Mouse (Mus musculus): Measurements from ENCODE around the gene Hoxd9. TPM values are rescaled to one million over a fixed set of nuclear protein-coding genes. Genes with fewer than 3 reads are reported as not detected.
A peak's percentile ranks its signal among the peaks of the same experiment; 100 is the strongest.

The Hoxd9 gene
- polyA plus RNA-seq, 1 experiment from 2014 or later: 5.9 TPM

- no peak overlapping the region for H3K9ac ChIP-seq
- 19% methylated on average over 5 of the region's 5 CpGs for WGBS
- no peaks in the 10 kb centered on the region for H3K36me3 ChIP-seq
- no peak overlapping the region for H3K27ac ChIP-seq
- 0 out of 2 replicates have a peak overlapping the region, but pooled peaks have one; percentile 1 for H3K4me2 ChIP-seq (replicated peaks)
- H3K9me3 ChIP-seq: no peaks in the 10 kb centered on the region
- peaks cover 14% of the 10 kb centered on the region for H3K4me1 ChIP-seq (replicated peaks)
- H3K27me3 ChIP-seq (replicated peaks): peaks cover 90% of the 10 kb centered on the region
- no peak for ATAC-seq
- H3K4me3 ChIP-seq (replicated peaks): no peak overlapping the region
Measured at GRCm38 (mm10) chr2:74671847-74672246, 25.7 kb upstream of the Hoxd9 start.

DNA sequence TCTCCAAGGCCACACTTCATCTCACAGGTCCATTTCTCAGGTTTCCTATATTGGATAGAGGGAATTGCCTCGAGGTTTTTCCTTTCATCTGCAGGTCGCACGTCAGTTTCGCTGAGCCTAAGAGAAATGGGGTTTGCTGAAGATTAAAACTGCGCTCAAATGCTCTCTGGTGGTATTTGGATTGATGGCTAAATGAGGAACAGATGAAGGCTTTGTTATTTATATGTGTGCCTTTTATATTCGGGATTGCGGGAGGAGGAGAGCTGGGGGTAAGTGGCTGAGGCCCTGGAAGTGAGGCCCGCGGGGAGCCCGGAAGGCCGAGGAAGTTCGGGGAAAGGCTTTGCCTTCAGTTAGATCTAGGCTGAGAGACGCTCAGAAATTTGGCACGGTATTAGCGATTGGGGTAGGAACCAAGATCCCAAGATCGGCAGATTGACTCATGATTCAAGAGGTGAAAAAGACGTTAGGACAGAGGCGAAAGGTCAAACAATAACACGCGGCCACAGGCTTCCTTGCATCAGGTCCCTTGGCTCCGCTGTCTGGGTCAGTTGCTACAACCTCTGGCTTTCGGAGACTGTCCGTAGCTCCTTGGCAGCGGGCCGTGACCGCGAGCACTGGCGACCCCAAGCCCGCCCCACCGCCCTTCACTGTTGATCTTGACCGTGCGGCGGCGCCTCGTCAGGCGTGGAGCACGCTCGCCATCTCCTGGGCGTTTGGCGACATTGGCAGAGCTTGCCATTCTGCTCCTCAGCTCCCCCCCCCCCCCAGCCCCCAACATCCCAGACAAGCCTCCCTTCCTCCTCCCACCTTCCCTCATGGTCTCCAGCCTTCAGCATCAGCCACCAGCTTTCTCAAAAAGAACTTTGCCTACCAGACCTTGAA is 24.8 kb upstream of the Hoxd9 start:
- peak overlapping the region; percentile 28 for H3K4me3 ChIP-seq (replicated peaks)
- no peaks in the 10 kb centered on the region for H3K9me3 ChIP-seq
- H3K9ac ChIP-seq: no peak overlapping the region
- peak overlapping the region; percentile 64 for H3K4me2 ChIP-seq (replicated peaks)
- peak; percentile 54 for ATAC-seq
- peaks cover 14% of the 10 kb centered on the region for H3K4me1 ChIP-seq (replicated peaks)
- peaks cover 91% of the 10 kb centered on the region for H3K27me3 ChIP-seq (replicated peaks)
- no peak overlapping the region for H3K27ac ChIP-seq
- no peaks in the 10 kb centered on the region for H3K36me3 ChIP-seq
- WGBS: 5% methylated on average over 40 of the region's 40 CpGs

- ATAC-seq: no peak
- Histone ChIP-seq H3K4me2 (replicated peaks) (no peak overlapping the region), H3K36me3 (no peaks in the 10 kb centered on the region), H3K4me3 (replicated peaks) (no peak overlapping the region), H3K27ac (no peak overlapping the region), H3K9me3 (no peaks in the 10 kb centered on the region), H3K4me1 (replicated peaks) (peaks cover 4% of the 10 kb centered on the region), H3K9ac (no peak overlapping the region), H3K27me3 (replicated peaks) (peaks cover 90% of the 10 kb centered on the region)
- whole genome bisulfite sequencing: 5% methylated on average over 24 of the region's 24 CpGs
Measured at GRCm38 (mm10) chr2:74673835-74674425, 23.6 kb upstream of the Hoxd9 start.

- no peak within 1 kb of the TSS for H3K4me3 ChIP-seq (replicated peaks)
- WGBS: 5% methylated on average over 47 of the region's 47 CpGs
- no peak within 1 kb of the TSS for H3K27ac ChIP-seq
- ATAC-seq: no peak
- no peaks in the 10 kb centered on the region for H3K36me3 ChIP-seq
- H3K4me2 ChIP-seq (replicated peaks): no peak within 1 kb of the TSS
- no peaks in the 10 kb centered on the region for H3K9me3 ChIP-seq
- H3K9ac ChIP-seq: no peak within 1 kb of the TSS
- H3K4me1 ChIP-seq (replicated peaks): peaks cover 6% of the 10 kb centered on the region
- peaks cover 93% of the 10 kb centered on the region for H3K27me3 ChIP-seq (replicated peaks)
Measured at GRCm38 (mm10) chr2:74674881-74675665, 22.5 kb upstream of the Hoxd9 start, which contains the start of gene Hoxd12. Gene Hoxd12 (plus strand): TSS chr2:74675013.

DNA sequence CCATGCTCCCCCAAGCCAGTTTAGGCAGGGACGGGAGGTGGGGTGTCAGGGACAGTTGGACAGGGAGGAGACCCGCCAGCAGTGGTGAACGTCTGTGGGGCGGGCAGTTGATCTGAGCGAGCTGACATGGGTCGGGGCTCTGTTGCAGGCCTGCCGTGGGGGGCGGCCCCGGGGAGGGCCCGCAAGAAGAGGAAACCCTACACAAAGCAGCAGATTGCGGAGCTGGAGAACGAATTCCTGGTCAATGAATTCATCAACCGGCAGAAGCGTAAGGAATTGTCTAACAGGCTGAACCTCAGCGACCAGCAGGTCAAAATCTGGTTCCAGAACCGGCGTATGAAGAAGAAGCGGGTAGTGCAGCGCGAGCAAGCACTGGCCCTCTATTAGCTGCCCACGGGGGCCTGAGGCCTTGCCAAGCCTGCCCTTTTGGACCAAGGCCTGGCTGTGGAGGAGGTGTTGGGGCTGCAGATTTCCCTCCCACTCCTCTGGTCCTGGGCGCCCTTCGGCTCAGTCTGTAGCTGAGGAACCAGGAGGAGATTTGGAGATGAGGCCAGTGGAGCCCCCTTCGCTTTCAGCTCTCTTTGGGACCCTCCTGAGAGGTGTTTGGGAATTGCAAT is 21.8 kb upstream of the Hoxd9 start:
- Histone ChIP-seq H3K4me1 (replicated peaks) (peaks cover 6% of the 10 kb centered on the region), H3K9ac (no peak overlapping the region), H3K36me3 (no peaks in the 10 kb centered on the region), H3K27me3 (replicated peaks) (peaks cover 95% of the 10 kb centered on the region), H3K9me3 (no peaks in the 10 kb centered on the region), H3K27ac (no peak overlapping the region), H3K4me3 (replicated peaks) (no peak overlapping the region), H3K4me2 (replicated peaks) (no peak overlapping the region)
- WGBS: 8% methylated on average over 24 of the region's 24 CpGs
- ATAC-seq: no peak

- ATAC-seq: no peak
- WGBS: 9% methylated on average over 9 of the region's 9 CpGs
- no peak overlapping the region for H3K4me2 ChIP-seq (replicated peaks)
- peaks cover 6% of the 10 kb centered on the region for H3K4me1 ChIP-seq (replicated peaks)
- no peak overlapping the region for H3K4me3 ChIP-seq (replicated peaks)
- no peaks in the 10 kb centered on the region for H3K36me3 ChIP-seq
- H3K27ac ChIP-seq: no peak overlapping the region
- no peaks in the 10 kb centered on the region for H3K9me3 ChIP-seq
- H3K27me3 ChIP-seq (replicated peaks): peaks cover 97% of the 10 kb centered on the region
- H3K9ac ChIP-seq: no peak overlapping the region
Measured at GRCm38 (mm10) chr2:74676376-74677052, 21.0 kb upstream of the Hoxd9 start.

GRCm38 (mm10) chr2:74677106-74677505 is 20.4 kb upstream of the Hoxd9 start:
- Histone ChIP-seq H3K9me3 (no peaks in the 10 kb centered on the region), H3K4me3 (replicated peaks) (no peak overlapping the region), H3K27ac (no peak overlapping the region), H3K27me3 (replicated peaks) (peaks cover 97% of the 10 kb centered on the region), H3K4me2 (replicated peaks) (no peak overlapping the region), H3K4me1 (replicated peaks) (peaks cover 12% of the 10 kb centered on the region), H3K9ac (no peak overlapping the region), H3K36me3 (no peaks in the 10 kb centered on the region)
- ATAC-seq: no peak
- 27% methylated on average over 2 of the region's 2 CpGs for whole genome bisulfite sequencing

DNA sequence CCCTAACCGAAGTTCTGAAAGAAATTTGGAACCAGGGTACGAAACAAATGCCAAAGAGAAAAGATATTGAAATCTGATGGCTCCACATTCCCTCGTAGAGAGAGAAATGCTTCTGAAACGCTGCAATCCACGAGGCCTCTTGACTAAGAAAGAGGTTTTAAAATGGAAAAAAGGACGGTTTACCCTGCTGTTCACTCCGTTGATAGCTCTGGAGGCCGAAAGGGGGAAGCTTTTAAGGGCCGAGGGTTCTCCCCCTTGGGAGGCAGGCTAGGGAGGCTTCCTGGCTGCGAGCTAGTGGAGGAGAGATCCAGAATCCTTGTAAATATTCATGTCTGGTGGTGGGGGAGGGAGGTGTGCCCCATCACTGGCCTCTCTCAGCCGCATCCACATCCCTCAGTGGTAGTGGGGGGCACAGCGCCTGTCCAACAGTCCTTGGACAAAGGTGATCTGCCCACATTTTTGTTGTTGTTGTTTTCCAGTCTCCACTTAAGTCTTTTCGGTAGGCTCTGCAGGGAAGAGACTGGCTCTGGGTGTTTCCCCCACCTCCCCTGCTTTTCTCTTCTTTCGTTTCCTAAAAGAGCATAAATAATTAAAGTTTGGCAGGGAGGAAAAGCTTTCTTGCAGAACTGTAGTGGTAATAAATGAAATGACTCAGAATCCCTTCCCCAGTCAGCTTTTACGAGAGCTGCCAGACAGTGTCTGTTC is 18.5 kb upstream of the Hoxd9 start, which contains the start of gene Hoxd11:
TSS of gene Hoxd11 (plus strand) at position 667 of the 705 bp plus-strand sequence.
- no peak within 1 kb of the TSS for H3K9ac ChIP-seq
- no peak for ATAC-seq
- H3K4me2 ChIP-seq (replicated peaks): peak within 1 kb of the TSS; percentile 38
- H3K9me3 ChIP-seq: no peaks in the 10 kb centered on the region
- peaks cover 99% of the 10 kb centered on the region for H3K27me3 ChIP-seq (replicated peaks)
- WGBS: 3% methylated on average over 15 of the region's 15 CpGs
- H3K4me3 ChIP-seq (replicated peaks): peak within 1 kb of the TSS; percentile 16
- no peaks in the 10 kb centered on the region for H3K36me3 ChIP-seq
- H3K4me1 ChIP-seq (replicated peaks): peaks cover 17% of the 10 kb centered on the region
- 0 out of 2 replicates have a peak within 1 kb of the TSS, but pooled peaks have one; percentile 11 for H3K27ac ChIP-seq

DNA sequence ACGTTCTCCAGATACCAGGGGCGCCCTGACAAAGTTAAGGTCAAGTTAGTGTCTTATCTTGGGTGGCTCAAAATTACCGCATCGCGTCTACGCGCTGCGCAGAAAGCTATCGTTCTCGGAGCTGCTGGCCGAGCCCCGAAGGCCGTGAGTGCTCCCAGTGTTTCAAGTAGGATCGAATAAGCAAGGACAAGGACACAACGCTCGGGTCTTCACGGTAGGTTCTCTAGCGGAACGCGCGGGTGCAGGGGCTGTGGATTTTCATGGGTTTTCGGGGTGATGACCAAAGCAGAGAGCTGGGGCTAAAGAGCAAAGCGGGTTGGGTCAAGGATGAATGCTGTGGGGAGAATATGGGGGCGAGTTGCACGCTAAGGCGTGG is 17.9 kb upstream of the Hoxd9 start:
- peaks cover 17% of the 10 kb centered on the region for H3K4me1 ChIP-seq (replicated peaks)
- peak overlapping the region; percentile 16 for H3K4me3 ChIP-seq (replicated peaks)
- 0 out of 2 replicates have a peak overlapping the region, but pooled peaks have one; percentile 11 for H3K27ac ChIP-seq
- ATAC-seq: no peak
- peaks cover 99% of the 10 kb centered on the region for H3K27me3 ChIP-seq (replicated peaks)
- under 1% methylated on average over 26 of the region's 26 CpGs for WGBS
- H3K9ac ChIP-seq: no peak overlapping the region
- H3K9me3 ChIP-seq: no peaks in the 10 kb centered on the region
- H3K36me3 ChIP-seq: no peaks in the 10 kb centered on the region
- peak overlapping the region; percentile 38 for H3K4me2 ChIP-seq (replicated peaks)

DNA sequence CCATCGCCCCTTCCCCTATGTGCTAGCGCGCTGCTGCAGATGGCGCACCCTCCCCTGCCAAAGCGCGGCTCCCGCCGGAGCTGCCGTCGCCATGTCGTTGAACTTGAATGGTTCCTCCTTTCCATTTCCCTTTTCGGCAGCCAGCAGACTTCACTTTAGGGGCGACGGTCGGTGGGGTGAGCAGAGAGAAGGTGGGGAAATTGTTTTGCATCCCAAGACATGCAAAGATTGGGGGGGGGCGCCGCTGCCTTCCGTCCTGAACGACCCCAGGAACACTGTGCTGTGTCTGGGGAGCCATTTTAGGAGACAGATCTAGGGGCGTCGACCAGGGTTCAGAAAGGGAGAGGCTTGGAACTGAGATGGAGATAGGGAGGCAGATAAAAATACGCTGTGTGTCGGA is 17.5 kb upstream of the Hoxd9 start:
- ATAC-seq: no peak
- H3K4me1 ChIP-seq (replicated peaks): peaks cover 17% of the 10 kb centered on the region
- 2% methylated on average over 23 of the region's 23 CpGs for WGBS
- no peaks in the 10 kb centered on the region for H3K9me3 ChIP-seq
- peak overlapping the region; percentile 16 for H3K4me3 ChIP-seq (replicated peaks)
- H3K4me2 ChIP-seq (replicated peaks): peak overlapping the region; percentile 38
- no peak overlapping the region for H3K9ac ChIP-seq
- H3K36me3 ChIP-seq: no peaks in the 10 kb centered on the region
- peaks cover 99% of the 10 kb centered on the region for H3K27me3 ChIP-seq (replicated peaks)
- H3K27ac ChIP-seq: 0 out of 2 replicates have a peak overlapping the region, but pooled peaks have one; percentile 11
